Mouse (Mus musculus): ENCODE results near the gene Gm20547.

GRCm38 (mm10) chr17:34899053-34899889, 17.4 kb upstream of the Gm20547 start:
- TF ChIP-seq CTCF (IDR thresholded peaks at IDR 0.05; ENCODE audit: low read depth, low read length) (no peak), GATA1 (IDR thresholded peaks at IDR 0.05; ENCODE audit: borderline replicate concordance, low read length) (no peak), TAL1 (conservative IDR thresholded peaks at IDR 0.05; ENCODE audit: low read depth, low read length) (no peak)
